Mouse (Mus musculus) urinary bladder, postnatal 10 days (tissue): ENCODE measurements around the gene Tmod2.
"Not testable (repeated sequence)": the region's sequence is repeated elsewhere in the genome, so short reads cannot be mapped to it uniquely, and the experiment has no call there.

Source experiments
- DNase-seq: peaks from one replicate; pipeline ENCODE4 v3.0.0; 2022; ENCODE audit warnings: low spot score

Gene Tmod2

GRCm38 (mm10) chr9:75610571-75611493, at the start of gene Tmod2:
Tmod2 (minus strand) TSS chr9:75611325.
- DNase-seq = no peak

DNA sequence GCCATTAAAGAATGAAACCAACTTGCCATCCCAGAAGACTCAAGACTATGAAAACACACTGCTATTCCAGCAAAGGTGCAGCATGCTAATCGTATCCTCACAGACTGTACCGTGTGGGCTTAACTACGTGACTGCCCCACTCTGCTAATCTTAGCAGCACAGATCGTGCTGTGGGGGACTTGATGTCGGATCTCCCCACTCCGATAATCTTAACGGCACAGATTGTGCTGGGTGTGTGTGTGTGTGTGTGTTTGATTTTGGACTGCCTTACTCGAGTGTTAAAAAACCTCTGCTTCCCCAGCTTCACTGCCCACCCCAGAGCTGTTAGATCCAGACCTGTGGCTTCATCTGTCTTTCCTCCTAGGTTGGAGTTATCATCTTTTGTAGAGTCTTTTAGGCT, 49.8 kb upstream of the Tmod2 start:
- no peak for DNase-seq

GRCm38 (mm10) chr9:75656456-75656855, 45.3 kb upstream of the Tmod2 start:
- not testable (repeated sequence) for DNase-seq

DNA sequence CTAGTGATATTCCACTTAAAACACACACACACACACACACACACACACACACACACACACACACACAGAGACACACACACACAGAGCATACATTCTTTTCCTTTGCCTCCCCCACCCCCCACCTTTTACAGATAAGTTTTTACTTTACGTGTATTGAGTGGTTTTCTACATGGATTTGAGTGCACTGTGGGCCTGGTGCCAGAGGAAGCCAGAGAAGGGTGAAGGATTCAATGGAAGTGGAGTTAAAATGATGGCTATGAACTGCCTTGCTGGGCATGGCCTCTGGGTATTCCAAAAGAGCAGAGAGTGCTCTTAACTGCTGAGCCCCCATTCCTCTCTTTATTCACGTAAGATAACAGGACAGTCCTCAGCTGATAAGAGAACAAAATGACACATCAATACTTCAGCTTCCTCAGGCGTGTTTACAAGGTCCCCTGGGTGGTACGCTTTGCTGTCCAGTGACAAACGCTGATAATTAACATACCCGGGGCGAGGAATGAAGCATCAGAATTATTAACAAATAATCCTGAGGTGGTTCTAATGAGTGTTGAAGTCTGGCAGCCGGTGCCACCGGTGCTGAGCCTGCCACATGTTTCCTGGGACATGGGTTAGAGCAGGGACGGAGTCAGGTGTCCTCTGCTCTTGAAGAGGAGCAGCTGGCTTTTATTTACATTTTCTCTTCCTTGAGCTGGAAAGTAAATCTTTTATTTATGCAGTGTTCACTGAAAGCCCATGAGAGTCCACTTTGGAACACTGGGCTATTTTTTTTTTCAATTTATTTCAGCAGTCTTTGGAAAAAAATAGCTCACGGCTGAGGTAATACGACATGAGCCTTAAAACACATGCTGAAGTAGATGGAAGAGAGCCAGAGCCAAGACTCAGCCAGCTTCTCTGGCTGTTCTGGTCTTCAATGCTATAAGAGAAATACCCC, 43.1 kb upstream of the Tmod2 start:
- DNase-seq = no peak

- no peak for DNase-seq
Observed at GRCm38 (mm10) chr9:75645405-75645804, 34.3 kb upstream of the Tmod2 start.

GRCm38 (mm10) chr9:75634226-75634625, 23.1 kb upstream of the Tmod2 start:
- no peak for DNase-seq

DNA sequence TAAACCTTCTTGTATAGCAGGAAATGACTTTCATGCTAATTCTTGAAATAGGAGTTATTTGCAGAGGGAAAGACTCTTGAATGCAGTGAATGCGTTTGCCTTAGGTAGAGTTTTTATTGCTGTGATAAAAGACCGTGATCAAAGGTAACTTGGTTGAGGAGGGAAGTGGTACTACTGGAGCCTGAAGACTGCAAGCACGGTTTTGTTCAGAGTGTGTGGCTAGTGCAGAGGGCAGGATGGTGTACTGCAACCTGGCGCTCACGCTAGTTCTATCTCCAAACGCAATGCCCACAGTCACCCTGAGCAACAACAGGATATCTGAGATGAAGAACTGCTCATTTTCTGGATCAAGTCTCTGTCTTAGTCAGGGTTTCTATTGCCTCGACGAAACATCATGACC, 22.5 kb upstream of the Tmod2 start:
- DNase-seq = no peak

GRCm38 (mm10) chr9:75632902-75633301, 21.8 kb upstream of the Tmod2 start:
- DNase-seq = no peak

- DNase-seq = no peak
Observed at GRCm38 (mm10) chr9:75632111-75632510, 21.0 kb upstream of the Tmod2 start.

GRCm38 (mm10) chr9:75630823-75631454, 19.8 kb upstream of the Tmod2 start:
- DNase-seq = no peak

DNA sequence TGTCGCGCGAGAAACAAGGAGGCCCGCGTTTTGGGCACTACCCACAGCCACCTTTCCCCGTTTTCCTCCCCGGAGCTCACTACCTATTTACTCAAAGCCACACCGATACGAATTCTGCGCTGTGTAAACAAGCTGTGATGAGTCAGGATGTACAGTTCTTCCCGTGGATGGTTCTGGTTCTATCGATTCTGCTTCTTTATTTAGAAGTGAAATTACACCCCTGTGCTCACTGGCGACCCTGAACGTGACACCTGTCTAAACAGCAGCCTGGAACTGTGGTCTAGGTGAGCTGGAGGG, 15.1 kb upstream of the Tmod2 start:
- DNase-seq = no peak

- DNase-seq = no peak
Observed at GRCm38 (mm10) chr9:75625556-75626307, 14.6 kb upstream of the Tmod2 start, which contains the start of gene Lysmd2. Lysmd2 (plus strand) TSS chr9:75625741.

DNA sequence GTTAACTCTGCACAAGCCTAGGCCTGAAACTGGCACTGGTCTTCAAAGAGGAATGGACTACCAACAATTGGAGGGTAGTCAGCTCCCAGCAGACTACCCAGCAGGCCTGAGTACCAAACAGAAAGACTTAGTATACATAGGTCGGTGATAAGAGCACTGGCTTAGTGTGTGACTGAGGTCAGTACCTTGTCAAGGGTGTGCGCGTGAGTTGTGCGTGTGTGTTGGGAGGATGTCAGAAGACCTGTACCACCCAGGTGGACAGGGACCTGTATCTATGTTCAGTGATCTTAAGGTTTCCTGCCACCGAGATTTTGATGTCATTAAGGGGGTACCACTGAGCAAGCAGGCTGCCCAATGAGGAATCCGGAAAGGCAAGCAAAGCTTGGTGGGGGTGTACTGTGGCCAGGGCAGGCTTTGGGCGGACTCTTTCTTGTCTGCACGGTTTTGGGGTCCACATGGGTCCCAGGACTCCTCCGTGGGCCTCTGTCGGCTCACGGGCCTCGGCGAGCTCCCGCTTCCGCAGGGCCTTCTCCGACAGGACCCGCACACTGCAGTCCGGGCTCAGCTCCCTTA, 13.9 kb upstream of the Tmod2 start:
- DNase-seq = no peak

GRCm38 (mm10) chr9:75621428-75621827, 10.3 kb upstream of the Tmod2 start:
- no peak for DNase-seq

DNA sequence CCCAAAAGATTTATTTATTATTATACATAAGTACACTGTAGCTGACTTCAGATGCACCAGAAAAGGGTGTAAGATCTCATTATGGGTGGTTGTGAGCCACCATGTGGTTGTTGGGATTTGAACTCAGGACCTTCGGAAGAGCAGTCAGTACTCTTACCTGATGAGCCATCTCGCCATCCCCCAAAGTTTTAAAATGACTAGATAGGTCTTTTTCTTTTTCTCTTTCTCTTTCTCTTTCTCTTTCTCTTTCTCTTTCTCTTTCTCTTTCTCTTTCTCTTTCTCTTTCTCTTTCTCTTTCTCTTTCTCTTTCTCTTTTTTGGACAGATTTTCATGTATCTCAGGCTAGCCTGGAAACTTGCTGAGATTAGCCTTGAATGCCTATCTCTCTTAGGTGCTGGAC, 8.6 kb upstream of the Tmod2 start:
- DNase-seq = not testable (repeated sequence)

GRCm38 (mm10) chr9:75618836-75619400, 7.8 kb upstream of the Tmod2 start:
- DNase-seq = no peak

DNA sequence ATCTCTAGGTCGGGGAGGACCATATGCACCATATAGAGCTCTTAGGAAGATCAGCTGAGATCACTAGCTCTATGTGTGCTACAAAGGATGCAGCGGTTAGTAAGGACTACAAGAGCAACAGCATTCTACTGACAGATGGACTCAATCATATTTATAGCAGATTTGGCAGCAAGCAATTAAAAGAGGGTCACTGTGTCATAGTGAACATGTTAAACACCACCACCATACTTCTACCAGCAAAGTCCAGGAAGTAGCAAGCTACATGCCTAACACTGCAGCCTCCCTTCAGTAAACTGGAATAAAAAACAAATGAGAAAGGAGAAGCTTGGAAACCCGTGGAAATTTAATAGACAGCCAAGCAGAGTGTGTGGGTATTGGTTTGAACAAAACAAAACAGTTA, 5.4 kb upstream of the Tmod2 start:
- DNase-seq = no peak

DNA sequence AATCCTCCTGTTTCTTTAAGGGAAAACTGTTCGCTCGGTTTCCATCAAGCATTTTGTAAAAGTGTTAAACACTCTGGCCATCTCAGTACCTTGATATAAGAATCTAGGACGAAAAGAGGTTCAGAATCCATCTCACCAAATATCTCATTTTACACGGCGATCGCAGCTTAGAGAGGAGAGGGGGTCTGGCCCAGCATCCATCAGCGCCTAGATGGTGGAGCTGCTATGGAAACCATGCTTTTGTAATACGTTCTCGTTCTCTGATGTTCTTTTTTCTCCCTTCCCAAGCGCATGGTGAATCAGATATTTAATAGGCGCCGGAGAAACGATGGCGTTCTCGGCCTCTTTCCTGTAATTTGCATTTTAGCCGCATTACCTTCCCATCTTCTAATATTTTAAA, 1.2 kb downstream of the Tmod2 start:
- DNase-seq = no peak

GRCm38 (mm10) chr9:75609505-75609904, 1.6 kb downstream of the Tmod2 start:
- no peak for DNase-seq

DNA sequence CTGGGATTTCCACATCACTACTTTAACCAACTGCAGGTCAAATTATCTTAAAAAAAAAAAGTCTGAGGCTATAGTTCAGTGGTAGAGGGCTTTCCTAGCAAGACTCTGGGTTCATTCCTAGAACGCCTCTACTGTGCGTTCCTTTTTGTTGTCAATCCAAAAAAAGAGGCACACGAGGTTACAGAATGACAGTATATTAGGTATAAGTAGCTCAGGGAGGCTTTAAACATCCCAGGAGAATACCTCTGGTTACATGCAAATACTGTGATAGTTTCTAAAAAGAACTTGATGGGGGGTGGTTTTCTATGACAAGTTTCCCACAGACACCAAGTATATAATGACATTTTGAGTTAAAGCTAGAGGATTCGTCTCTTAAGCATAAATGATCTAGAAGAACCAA, 3.6 kb downstream of the Tmod2 start:
- no peak for DNase-seq

DNA sequence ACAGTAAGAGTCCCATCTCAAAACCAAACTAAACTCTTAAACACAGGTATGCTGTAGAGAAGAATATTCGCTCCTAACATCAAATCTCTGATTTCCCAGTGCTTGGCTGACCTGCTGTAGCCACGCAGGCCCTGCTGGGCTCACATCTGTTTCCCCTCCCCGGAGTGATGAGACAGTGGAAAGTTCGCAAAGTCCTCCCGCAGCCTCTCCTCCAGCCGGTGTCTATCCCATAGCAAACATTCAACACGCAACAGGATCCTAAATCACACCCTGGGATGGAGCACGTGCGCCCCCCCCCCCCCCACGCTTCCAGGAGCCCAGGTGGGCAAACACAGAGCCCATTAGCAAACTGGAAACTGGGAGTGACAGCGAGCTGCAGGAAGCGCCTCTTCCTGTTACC, 9.6 kb downstream of the Tmod2 start:
- DNase-seq = no peak
